Mouse (Mus musculus) embryonic facial prominence, embryonic 11.5 days (tissue): Measurements from ENCODE around the gene Mpp6. TPM values are rescaled to one million over a fixed set of nuclear protein-coding genes. Genes with fewer than 3 reads are reported as not detected.

ENCODE experiments used
- ATAC-seq: fragments of 200-750 bp; cut with Nextera tagmentation; replicated peaks from 2 replicates; pipeline ENCODE4 v1.8.0; 2017; ENCODE audit warnings: low read depth; ENCODE audit not compliant: insufficient number of reproducible peaks, low FRiP score, low TSS enrichment
- DNase-seq: peaks from one replicate; pipeline ENCODE4 v3.0.0-alpha.2; 2015; ENCODE audit warnings: low spot score
- H3K27ac ChIP-seq: fragments of 300-500 bp; sonication (generic); replicated peaks from 2 replicates; pipeline ENCODE4 v1.5.1; 2014; ENCODE audit warnings: mild to moderate bottlenecking, low read depth, low read length, control low read depth
- H3K27me3 ChIP-seq: fragments of 300-500 bp; sonication (generic); 2 replicates; pipeline ENCODE4 v1.6.1; 2014; ENCODE audit warnings: mild to moderate bottlenecking, low read length, moderate library complexity, mixed read lengths; ENCODE audit not compliant: control insufficient read depth, insufficient read depth
- H3K36me3 ChIP-seq: fragments of 300-500 bp; sonication (generic); replicated peaks from 2 replicates; pipeline ENCODE4 v1.6.1; 2014; ENCODE audit warnings: low read depth, mild to moderate bottlenecking, low read length, moderate library complexity, mixed read lengths; ENCODE audit not compliant: control insufficient read depth, insufficient read depth
- H3K4me1 ChIP-seq: fragments of 300-500 bp; sonication (generic); 2 replicates; pipeline ENCODE4 v1.6.1; 2014; ENCODE audit warnings: low read length, mixed read lengths; ENCODE audit not compliant: control insufficient read depth, insufficient read depth
- H3K4me2 ChIP-seq: fragments of 300-500 bp; sonication (generic); 2 replicates; pipeline ENCODE4 v1.6.1; 2014; ENCODE audit warnings: low read depth, mild to moderate bottlenecking, control low read depth, low read length, moderate library complexity
- H3K4me3 ChIP-seq: fragments of 300-500 bp; sonication (generic); 2 replicates; pipeline ENCODE4 v1.5.1; 2014; ENCODE audit warnings: low read depth, low read length, control low read depth
- H3K9ac ChIP-seq: fragments of 300-500 bp; sonication (generic); replicated peaks from 2 replicates; pipeline ENCODE4 v1.6.1; 2014; ENCODE audit warnings: mild to moderate bottlenecking, control low read depth, low read length
- H3K9me3 ChIP-seq: fragments of 300-500 bp; sonication (generic); replicated peaks from 2 replicates; pipeline ENCODE4 v1.6.1; 2016; ENCODE audit warnings: mild to moderate bottlenecking, low read length, inconsistent platforms, mixed read lengths; ENCODE audit not compliant: control insufficient read depth
- WGBS: fragments of 180-500 bp; shearing (Covaris S2); extraction: QIAGEN DNeasy Blood & Tissue Kit; methylation state at CpG from one replicate; pipeline ENCODE4 v1.1.7; 2014; 5-methylcytosine and 5-hydroxymethylcytosine counted together
- polyA plus RNA-seq: library from polyadenylated mRNA; unstranded; fragments of >200 nt; fragmentation: Nextera tagmentation; extraction: Ambion mirVana; gene quantifications from 2 replicates; pipeline ENCODE4 v1.2.1, GENCODE M21; 2014

The Mpp6 gene
- polyA plus RNA-seq, 1 experiment from 2014 or later, result 74.5 TPM

- Histone ChIP-seq H3K4me3 (no peak overlapping the region), H3K4me1 (no peaks in the 10 kb centered on the region), H3K27me3 (no peaks in the 10 kb centered on the region), H3K9ac (no peak overlapping the region), H3K4me2 (no peak overlapping the region), H3K36me3 (no peaks in the 10 kb centered on the region), H3K27ac (no peak overlapping the region), H3K9me3 (no peaks in the 10 kb centered on the region)
- DNase-seq (no peak), ATAC-seq (no peak)
- WGBS, result 92% methylated on average over 4 of the region's 4 CpGs
Observed at GRCm38 (mm10) chr6:50122835-50123234, 12.8 kb downstream of the Mpp6 start.

- H3K9ac ChIP-seq, result no peak overlapping the region
- H3K9me3 ChIP-seq, result no peaks in the 10 kb centered on the region
- H3K4me3 ChIP-seq, result no peak overlapping the region
- H3K4me1 ChIP-seq, result no peaks in the 10 kb centered on the region
- H3K4me2 ChIP-seq, result no peak overlapping the region
- no peaks in the 10 kb centered on the region for H3K36me3 ChIP-seq
- no peaks in the 10 kb centered on the region for H3K27me3 ChIP-seq
- ATAC-seq (no peak), DNase-seq (no peak)
- no peak overlapping the region for H3K27ac ChIP-seq
- 94% methylated on average over 2 of the region's 2 CpGs for WGBS
Observed at GRCm38 (mm10) chr6:50124197-50124596, 14.2 kb downstream of the Mpp6 start.

GRCm38 (mm10) chr6:50126331-50126730 is 16.3 kb downstream of the Mpp6 start:
- no peak for ATAC-seq
- H3K4me2 ChIP-seq, result no peak overlapping the region
- WGBS, result 93% methylated on average over 2 of the region's 2 CpGs
- H3K9ac ChIP-seq, result no peak overlapping the region
- no peak overlapping the region for H3K4me3 ChIP-seq
- no peak for DNase-seq
- H3K9me3 ChIP-seq, result no peaks in the 10 kb centered on the region
- H3K27me3 ChIP-seq, result no peaks in the 10 kb centered on the region
- H3K4me1 ChIP-seq, result no peaks in the 10 kb centered on the region
- H3K36me3 ChIP-seq, result no peaks in the 10 kb centered on the region
- H3K27ac ChIP-seq, result no peak overlapping the region

GRCm38 (mm10) chr6:50127536-50127935 is 17.5 kb downstream of the Mpp6 start:
- Histone ChIP-seq H3K27me3 (no peaks in the 10 kb centered on the region), H3K4me2 (no peak overlapping the region), H3K27ac (no peak overlapping the region), H3K4me1 (no peaks in the 10 kb centered on the region), H3K9ac (no peak overlapping the region), H3K36me3 (no peaks in the 10 kb centered on the region), H3K9me3 (no peaks in the 10 kb centered on the region), H3K4me3 (no peak overlapping the region)
- 96% methylated on average over 6 of the region's 6 CpGs for WGBS
- no peak for DNase-seq
- no peak for ATAC-seq

GRCm38 (mm10) chr6:50137651-50138050 is 27.6 kb downstream of the Mpp6 start:
- 81% methylated on average over 3 of the region's 3 CpGs for WGBS
- H3K27me3 ChIP-seq, result no peaks in the 10 kb centered on the region
- no peak for ATAC-seq
- no peak overlapping the region for H3K27ac ChIP-seq
- no peak overlapping the region for H3K4me2 ChIP-seq
- H3K9me3 ChIP-seq, result no peaks in the 10 kb centered on the region
- no peaks in the 10 kb centered on the region for H3K36me3 ChIP-seq
- H3K9ac ChIP-seq, result no peak overlapping the region
- no peak overlapping the region for H3K4me3 ChIP-seq
- no peak for DNase-seq
- no peaks in the 10 kb centered on the region for H3K4me1 ChIP-seq

- Histone ChIP-seq H3K9me3 (no peaks in the 10 kb centered on the region), H3K27ac (no peak overlapping the region), H3K4me3 (no peak overlapping the region), H3K4me1 (no peaks in the 10 kb centered on the region), H3K9ac (no peak overlapping the region), H3K4me2 (no peak overlapping the region), H3K27me3 (no peaks in the 10 kb centered on the region), H3K36me3 (no peaks in the 10 kb centered on the region)
- ATAC-seq (no peak), DNase-seq (no peak)
- 91% methylated on average over 3 of the region's 3 CpGs for WGBS
Observed at GRCm38 (mm10) chr6:50139526-50139925, 29.5 kb downstream of the Mpp6 start.

GRCm38 (mm10) chr6:50146158-50146557 is 36.1 kb downstream of the Mpp6 start:
- DNase-seq (no peak), ATAC-seq (no peak)
- Histone ChIP-seq H3K27me3 (no peaks in the 10 kb centered on the region), H3K9ac (no peak overlapping the region), H3K4me2 (no peak overlapping the region), H3K36me3 (no peaks in the 10 kb centered on the region), H3K4me1 (no peaks in the 10 kb centered on the region), H3K9me3 (no peaks in the 10 kb centered on the region), H3K4me3 (no peak overlapping the region), H3K27ac (no peak overlapping the region)

- H3K9ac ChIP-seq, result no peak overlapping the region
- ATAC-seq, result no peak
- no peak overlapping the region for H3K27ac ChIP-seq
- no peak for DNase-seq
- H3K36me3 ChIP-seq, result no peaks in the 10 kb centered on the region
- no peaks in the 10 kb centered on the region for H3K27me3 ChIP-seq
- H3K4me3 ChIP-seq, result no peak overlapping the region
- H3K4me2 ChIP-seq, result no peak overlapping the region
- H3K9me3 ChIP-seq, result no peaks in the 10 kb centered on the region
- 92% methylated on average over 4 of the region's 4 CpGs for WGBS
- no peaks in the 10 kb centered on the region for H3K4me1 ChIP-seq
Observed at GRCm38 (mm10) chr6:50149378-50149777, 39.3 kb downstream of the Mpp6 start.
